Mouse (Mus musculus) small intestine, adult 2 months (tissue): ENCODE measurements around the gene Sbk1.

Experiments
- CTCF ChIP-seq: fragments of 200-500 bp; IDR thresholded peaks from 2 replicates; pipeline ENCODE4 v1.5.1; 2012; ENCODE audit warnings: low read depth, mild to moderate bottlenecking, control low read depth, inconsistent platforms, low read length, moderate library complexity, mixed read lengths; ENCODE audit not compliant: insufficient replicate concordance, insufficient read length; ENCODE audit errors: extremely low read depth
- POLR2A ChIP-seq: fragments of 200-500 bp; IDR thresholded peaks from 2 replicates; pipeline ENCODE4 v1.6.1; 2012; ENCODE audit warnings: low read depth, mild to moderate bottlenecking, control low read depth, inconsistent platforms, low read length, moderate library complexity

GRCm38 (mm10) chr7:126266372-126266870 is 6.0 kb upstream of the Sbk1 start:
- TF ChIP-seq CTCF (no peak), POLR2A (no peak)
